Mouse (Mus musculus) layer of hippocampus, adult 8-10 months (tissue): ENCODE results near the gene Rhcg. TPM values are rescaled to one million over a fixed set of nuclear protein-coding genes. Genes with fewer than 3 reads are reported as not detected.

Experiments
- DNase-seq, 2 experiments: peaks; one replicate each; pipeline ENCODE4 v3.0.0; 2022; ENCODE audit warnings: low spot score in 2 of 2
- total RNA-seq, 4 experiments: library from RNA; stranded (reverse); gene quantifications; 2 replicates each; pipeline ENCODE4 v1.2.4; 2022

The Rhcg gene
- total RNA-seq = 1 to 10 TPM in 1 of 4 experiments, under 1 TPM in 3; 0.59 to 2.7 (median 0.81) TPM

DNA sequence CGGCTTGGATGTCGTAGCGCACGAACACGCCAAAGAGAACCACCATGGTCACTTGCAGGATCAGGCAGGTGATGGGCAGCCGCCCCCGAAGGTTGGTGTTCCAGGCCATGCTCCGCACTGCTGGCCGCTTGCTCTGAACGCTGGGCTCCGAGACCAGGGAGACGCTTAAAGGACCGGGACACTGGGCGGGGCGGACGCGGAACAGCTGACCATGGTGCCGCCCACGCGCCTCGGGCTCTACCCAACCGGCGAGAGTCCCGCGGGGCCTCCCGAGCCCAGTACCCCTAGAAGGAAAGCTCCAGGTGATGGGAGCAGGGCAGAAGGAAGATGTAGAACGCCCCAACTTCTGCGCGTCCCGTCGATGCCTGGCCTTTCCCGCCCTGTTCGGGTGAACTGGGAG lies at the start of gene Rhcg:
Rhcg (minus strand) TSS at position 240 of the 400 bp plus-strand sequence.
- DNase-seq = no peak

DNA sequence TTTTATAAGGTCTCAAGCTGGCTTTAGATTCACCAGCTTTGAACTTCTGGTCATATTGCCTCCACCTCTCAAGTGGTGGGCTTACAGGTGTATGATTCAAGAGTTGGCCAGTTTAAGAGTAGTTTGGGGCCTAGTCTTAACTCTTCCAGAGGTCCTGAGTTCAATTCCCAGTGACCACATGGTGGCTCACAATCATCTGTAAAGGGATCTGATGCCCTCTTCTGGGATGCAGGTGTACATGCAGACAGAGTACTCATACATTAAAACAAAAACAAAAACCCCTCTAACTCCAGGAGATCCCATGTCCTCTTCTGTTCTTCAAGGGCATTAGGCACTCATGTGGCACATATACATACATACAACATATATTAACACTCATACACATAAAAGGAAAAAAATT lies 49.2 kb upstream of the Rhcg start:
- no peak for DNase-seq

DNA sequence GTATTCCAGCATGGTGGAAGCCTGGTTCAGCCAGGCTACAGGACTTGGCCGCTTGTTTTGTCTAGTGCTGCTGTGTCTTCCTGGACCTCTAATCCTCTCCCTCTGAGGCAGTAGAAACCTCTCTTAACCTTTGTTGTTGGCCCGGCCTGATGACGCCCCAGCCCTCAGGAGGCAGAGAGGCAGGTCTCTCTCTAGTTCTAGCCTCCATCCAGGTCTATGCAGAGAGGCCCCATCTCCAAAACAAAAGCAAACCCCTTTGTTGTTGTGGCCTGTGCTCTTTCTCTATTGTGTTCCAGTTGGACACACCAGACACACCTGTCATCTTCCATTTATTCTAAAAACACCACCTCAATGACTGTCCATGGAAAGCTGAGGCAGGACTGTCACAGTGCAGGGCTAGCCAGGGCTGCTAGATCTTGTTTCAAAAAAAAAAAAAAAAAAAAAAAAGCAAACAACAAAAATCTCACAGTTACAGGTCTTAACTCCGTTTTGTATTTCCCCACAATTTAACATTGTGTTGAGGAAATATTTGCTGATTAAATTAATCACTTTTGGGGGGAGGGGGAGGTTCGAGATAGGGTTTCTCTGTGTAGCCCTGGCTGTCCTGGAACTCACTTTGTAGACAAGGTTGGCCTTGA lies 43.9 kb upstream of the Rhcg start:
- no peak for DNase-seq

DNA sequence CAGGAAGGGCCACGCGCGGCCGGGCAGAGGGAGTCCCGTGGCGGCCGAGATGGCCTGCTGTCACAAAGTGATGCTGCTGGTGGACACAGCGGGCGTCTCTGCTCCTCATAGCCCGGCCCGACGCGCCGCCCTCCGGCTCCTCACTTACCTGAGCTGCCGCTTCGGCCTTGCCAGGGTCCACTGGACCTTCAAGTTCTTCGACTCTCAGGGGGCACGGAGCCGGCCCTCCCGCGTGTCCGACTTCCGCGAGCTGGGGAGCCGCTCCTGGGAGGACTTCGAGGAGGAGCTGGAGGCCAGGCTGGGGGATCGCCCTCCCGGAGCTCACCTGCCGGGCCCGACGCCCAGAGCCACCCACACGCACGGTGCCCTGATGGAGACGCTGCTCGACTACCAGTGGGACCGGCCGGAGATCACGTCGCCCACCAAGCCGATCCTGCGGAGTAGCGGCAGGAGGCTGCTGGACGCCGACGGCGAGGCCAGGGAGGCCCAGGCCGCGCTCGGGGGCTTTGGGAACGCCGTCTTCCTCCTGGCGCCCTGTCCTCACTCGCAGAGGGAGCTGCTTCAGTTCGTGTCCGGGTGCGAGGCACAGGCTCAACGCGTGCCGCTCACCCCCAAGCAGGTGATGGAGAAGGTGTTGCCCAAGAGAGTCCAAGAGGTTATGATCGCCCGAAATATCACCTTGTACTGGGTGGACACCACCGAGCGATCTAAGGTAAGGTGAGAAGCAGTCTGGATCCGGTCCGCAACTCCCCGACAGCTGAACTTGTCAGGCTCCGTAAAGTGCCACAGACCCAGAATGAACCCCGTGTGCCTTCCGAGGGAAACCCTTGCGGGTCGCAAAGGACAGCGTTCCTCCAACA lies 43.1 kb upstream of the Rhcg start:
- DNase-seq = no peak

DNA sequence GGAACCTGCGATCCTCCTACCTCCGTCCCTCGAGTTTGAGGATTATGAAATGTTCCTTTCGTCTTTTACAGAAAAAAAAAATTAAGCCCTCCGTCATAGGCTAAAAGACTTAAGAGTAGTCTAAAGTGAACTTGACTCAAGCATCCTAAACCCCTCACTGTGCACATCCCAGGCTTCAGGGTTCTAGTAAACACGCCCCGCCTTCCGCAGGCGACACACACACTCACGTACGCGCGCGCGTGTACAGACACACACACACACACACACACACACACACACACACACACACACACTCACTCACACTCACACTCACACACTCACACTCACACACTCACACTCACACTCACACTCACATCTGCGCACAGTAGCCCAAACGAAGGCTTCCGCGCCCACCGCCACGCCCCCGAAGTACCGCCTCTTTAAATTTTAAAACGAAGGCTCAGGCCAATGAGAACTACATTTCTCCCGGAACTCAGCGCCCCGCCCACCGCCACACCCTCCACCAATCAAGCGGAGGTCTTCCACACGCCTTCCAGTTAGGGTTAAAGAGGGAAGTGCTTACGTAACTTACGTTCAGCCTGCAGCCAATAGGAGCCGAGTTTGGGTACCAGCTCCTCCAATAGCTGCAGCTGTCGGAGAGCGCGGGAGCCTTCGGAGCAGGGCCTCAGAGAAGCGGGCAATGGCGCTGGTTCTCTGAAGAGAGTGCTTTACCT lies 42.3 kb upstream of the Rhcg start, which contains the start of gene Ticrr:
Ticrr (plus strand) TSS at position 619 of the 713 bp plus-strand sequence.
- peak; percentile 92 to 96 for DNase-seq

DNA sequence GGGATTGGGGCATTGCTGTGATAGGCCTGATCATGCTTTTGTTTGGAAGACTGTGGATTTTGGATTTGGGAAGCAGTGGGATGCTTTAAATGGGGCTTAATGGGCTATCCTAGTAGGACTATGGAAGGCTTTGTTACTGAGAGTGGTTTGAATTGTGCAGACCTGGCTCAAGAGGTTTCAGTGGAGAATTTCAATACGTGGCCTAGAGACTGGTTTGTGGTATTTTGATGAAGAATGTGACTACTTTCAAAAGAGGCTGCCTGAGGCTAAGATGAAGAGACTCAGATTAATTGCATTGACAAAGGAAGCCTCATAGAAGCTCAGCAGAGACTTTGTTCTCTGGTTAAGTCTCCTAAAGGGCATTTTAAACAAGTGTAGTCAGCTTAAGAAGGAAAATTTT lies 37.1 kb upstream of the Rhcg start:
- DNase-seq = no peak

DNA sequence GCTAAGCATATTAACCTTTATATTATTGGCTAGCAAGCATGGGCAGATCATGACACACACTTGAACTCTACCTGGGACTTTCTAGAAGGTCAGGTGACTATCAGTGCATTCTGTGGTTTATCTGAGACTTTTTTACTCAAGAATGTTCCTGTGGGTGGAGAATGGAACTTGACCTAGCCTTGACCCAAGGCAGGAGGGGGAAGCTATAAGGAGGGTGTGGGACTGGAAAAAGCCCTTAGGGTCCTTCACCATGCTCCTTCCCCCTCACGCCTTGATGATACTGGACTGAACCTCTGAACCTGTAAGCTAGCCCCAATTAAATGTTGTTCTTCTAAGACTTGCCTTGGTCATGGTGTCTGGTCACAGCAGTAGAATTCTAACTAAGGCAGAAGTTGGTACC lies 36.7 kb upstream of the Rhcg start:
- no peak for DNase-seq

DNA sequence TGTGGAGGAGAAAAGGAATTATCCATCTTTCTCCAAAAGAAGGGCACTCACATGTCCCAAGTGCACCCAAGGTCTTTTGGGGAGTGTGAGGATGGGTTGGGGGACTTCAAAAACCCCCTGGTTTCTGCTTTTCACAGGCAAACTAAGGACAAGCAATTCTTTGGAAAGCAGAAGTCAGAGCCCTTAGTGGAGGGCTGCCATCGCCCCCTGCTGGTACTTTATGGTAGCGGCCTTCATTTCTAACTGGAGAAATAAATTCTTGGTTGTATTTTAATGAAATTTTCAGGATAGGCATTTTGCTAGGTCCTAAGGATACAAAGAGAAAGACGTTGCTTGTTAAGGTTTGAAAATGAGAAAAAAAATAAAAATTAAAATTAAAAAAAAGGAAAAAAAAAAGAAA lies 31.5 kb upstream of the Rhcg start:
- peak in 1 of 2 experiments; percentile 70 for DNase-seq

DNA sequence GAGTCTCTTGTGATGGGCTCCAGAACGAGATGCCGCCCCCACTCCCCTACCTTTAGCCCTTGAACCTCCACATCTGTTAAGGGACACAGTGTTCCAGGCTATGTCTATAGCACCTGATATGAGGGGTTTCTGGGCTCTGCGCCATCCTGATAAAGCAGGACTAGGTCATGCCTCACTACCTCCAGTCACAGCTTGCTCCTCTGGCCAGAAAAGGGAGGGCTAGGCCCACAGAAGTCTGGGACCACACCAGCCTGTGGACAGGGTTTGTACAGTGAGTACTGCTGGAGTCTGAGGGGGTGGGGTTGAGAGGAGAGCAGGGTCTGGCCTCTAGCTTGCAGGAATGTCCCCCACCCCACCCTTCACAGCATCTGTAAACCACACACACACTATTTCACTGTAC lies 29.8 kb upstream of the Rhcg start:
- no peak for DNase-seq

DNA sequence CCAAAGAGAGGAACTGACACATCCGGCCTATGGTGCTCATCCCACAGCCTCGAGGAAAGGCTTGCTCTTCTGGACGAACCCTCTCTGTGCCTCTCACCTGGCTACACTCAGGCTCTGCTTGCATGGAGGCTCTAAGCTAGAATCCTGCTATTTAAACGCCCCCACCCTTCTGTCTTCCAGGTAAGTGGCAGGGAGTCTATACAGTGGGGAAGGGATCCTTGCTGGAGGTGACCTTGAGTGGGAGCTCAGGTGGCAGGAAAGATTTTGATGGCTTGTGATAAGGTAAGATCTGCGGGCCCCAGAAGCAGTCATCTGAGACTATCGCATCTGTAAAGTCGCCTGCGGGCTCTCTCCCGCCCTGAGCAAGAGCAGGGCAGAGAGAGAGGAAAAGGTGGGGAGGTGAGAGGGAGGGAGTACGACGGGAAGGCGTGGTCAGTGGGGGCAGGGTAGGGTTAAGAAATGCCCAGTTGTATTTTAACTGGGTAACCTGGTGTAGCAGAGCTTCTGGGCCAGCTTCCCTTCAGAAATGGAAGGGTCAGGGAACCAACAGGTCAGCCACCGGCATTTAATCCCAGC lies 14.4 kb upstream of the Rhcg start:
- no peak for DNase-seq

DNA sequence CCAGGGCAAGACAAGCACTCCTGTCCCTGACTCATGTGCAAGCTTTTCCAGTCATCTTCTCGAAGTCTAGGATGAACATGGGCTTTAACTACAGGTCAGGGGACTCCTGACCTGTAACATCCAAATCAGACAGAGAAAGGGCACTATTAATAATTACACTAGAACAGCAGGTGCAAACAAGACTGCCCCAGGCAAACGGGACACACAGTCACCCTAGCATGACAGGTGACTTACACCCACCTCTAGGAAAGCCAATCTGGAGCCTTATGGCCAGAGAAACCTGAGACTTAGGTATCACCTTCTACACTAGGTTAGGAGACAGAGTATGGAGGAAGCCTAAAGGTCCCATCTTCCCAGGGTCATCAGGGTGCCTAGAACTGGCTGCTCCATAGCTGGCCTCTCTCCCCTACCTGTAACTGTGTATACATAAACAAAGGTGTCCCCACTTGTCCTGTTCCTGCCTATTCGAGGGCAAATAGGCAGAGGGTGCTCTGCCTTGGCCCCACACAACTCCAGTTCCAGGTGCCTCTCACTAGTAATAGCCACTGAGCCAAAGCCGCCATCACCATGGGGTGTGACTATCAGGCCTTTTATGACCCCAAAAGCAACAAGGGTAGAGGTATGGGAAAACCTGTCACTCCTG lies 10.9 kb upstream of the Rhcg start:
- no peak for DNase-seq

DNA sequence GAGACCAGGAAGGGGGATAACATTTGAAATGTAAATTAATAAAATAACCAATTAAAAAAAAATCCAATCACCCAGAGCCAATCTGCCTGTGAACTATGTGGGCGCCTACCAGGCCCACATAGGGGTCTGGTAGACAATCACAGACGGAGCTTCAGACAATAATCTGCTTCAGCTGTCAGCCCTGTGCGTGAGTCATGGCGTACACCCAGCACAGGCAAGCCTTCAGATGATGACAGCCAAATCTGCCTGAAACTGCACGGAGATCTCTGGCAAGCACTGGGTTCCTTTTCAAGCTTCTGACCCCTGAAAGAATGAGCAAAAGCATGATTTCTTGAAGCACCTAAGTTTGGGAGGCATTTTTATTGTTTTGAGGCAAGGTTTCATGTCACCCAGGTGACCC lies 8.7 kb upstream of the Rhcg start:
- peak in 1 of 2 experiments; percentile 26 for DNase-seq

DNA sequence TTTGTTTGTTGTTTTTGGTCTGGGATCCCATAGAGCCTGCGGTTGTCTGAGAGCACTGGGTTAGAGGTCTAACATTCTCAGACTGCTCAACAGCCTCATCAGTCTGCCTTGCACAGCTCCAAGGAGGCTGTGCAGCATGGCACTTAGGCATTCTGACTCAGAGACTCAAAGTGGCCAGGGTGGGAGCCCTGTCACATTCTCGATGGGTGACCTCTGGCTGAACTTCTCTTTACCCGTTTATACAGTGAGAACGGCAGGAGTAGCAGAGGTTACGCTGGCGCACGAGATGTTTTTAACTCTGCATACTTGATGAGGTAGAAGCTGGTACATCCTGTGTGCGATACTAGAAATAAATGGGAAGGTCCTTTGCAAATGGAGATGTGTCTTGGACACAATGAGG lies 5.6 kb upstream of the Rhcg start:
- no peak for DNase-seq

DNA sequence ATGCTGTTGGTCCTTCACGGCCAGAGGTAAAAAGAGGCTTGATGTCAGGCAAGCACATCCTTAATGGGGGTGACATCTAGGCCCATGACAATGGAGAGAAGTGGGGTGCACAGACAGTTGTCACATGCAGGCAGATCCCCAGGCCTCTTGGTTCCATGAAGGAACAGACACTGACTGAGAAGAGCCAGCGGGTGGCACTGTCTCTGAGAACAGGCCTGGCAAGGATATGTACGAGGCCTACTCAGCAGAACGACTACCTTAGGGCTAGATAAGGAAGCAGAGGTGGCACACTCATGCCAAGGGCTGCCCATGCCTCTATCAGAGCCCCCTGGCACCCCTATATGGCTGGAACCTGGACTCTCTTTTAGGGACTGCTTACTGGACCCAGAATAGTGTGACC lies 2.0 kb upstream of the Rhcg start:
- no peak for DNase-seq

DNA sequence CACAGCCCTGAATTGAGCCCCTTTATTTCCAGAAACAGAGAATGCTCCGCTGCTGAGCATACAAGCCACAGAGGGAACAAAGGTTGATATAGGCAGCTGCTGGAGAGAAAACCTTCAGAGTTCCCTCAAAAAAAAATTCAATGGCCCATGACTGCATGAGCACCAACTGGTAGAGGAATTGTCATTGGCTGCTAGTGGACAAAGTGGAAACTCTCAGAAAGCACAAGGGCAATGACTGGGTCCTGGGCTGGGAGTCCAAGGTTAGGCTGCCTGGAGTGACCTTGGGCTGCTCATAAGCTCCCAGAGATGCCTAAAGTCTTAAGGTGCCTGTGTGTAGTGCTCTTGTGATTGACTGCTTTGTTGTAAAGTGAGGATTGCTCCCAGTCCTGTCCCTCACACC lies 1.5 kb downstream of the Rhcg start:
- DNase-seq = no peak

DNA sequence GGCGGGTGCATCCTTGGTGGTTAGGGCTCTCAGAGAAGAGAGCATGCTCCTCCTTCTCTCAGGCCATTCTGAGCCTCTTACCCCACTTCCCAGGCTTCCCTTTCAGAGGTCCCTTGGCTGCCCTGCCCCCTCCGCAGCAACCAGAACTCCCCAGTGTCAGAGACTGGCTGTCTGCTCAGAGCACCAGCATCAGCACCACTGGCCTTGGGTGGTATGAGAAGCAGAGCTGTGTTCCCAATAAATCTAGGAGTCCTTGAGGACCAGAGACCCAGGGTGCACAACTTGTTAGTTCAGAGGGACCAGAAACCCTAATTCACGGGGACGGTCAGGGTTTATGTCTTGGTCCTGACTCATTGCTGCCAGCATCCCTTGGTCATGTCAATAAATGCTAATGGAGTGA lies 2.4 kb downstream of the Rhcg start:
- no peak for DNase-seq

DNA sequence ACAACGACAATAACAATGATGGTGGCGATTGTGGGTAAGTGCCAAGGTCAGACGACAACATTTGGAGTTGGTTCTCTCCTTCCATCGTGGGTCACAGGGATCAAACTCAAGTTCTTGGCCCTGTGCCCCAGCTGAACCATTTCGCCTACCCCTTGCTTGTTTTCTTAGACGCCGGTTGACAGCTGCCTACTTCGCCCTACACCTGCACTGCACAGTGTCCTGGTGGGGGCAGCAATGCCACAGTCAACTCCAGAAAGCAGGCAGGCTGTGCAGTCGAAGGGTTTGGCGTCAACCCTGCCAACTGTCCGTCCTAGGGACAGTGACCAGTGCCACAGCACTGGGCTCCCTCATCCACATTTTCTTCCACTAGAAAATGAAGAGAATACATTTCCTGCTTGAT lies 4.1 kb downstream of the Rhcg start:
- no peak for DNase-seq

DNA sequence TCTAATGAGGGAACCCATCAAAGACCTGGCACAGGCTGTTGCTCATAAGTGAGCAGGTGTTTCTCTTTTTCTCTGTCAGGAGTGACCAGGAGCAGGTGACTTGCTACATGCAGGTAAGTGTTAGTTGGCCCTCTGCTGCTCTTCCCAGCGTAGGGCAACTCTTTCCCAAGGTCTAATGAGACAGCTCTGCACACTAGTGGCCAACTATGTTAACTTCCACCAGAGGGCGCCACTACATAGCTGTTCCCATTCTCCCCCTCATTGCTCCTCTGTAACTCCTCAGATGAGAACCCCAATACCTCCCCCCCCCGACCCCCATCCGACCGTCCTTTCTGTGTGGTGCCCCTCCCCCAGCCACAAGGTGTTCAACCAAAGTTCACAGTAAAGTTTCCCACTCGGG lies 4.7 kb downstream of the Rhcg start:
- peak in 1 of 2 experiments; percentile 68 for DNase-seq

DNA sequence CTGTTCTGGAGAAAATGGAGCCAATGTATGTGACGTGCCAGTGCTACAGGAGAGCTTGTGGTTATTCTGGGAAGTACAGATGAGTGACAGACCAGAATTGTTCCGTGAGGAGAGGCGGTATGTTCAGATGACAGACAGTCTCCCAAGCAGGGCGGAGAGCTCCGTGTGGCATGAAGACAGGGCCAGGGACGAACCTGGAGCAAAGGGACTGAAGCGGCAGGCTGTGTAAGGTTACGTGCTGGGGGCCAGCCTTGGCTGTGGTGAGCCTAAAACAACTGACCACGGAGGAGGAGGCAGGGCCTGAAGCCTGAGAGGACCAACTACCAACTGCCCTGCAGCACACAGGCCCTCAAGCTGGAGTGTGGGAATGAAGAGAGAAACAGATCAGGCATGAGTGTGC lies 5.6 kb downstream of the Rhcg start:
- DNase-seq = no peak

DNA sequence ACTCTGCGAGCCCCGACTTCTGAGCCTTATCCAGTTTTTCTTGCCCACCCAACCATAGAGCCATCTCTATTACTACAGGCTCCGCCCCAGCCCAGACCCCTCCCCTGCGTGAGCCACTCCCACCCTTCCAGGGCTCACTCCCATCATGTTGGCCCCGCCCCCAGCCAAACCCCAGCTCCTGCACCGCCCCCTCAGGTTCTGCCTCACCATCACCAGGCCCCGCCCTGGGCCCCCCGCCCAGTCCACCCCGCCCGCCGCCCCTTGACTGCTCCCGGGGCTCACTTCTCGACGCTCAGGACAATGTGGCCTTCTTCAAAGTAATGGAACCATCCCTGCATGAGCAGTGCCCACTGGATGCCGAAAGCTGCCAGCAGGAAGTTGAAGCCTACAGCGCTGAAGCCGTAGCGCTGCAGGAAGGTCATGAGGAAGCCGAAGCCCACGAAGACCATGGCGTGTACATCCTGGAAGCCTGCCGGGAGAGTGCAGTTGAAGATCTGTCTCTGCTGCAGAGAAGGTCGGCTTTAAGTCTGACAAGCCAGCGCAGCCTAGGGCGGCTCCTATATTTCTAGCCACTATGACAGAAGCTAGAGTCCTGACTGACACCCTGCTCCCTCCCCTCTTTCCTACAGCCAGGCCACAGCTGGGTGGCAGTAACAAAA lies 10.1 kb downstream of the Rhcg start:
- no peak for DNase-seq

DNA sequence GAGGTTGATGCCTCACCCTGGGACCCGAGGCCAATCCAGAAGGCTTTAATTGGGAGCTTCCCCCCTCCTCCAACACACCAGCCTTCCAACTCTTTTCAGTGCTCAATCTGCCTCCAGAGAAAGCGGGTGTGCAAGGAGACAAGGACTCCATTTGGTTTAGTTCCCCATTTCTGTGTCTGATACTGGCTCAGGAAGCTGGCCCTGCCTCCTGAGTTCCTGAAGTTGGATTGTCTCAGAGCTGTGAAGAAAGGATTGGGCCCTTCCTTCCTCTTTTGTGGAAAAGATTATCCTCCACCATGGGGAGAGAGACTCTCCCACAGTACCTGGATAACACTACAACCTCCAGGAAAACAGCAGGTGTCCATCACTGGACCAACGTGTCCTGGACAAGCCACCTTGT lies 10.7 kb downstream of the Rhcg start:
- DNase-seq = no peak
